Mouse (Mus musculus) midbrain, postnatal 0 days (tissue): ENCODE results near the gene Ryr3. TPM values are rescaled to one million over a fixed set of nuclear protein-coding genes. Genes with fewer than 3 reads are reported as not detected.

ENCODE experiments used
- ATAC-seq: fragments of 200-750 bp; cut with Nextera tagmentation; 2 replicates; pipeline ENCODE4 v1.8.0; 2017; ENCODE audit warnings: moderate number of reproducible peaks, mild to moderate bottlenecking, moderate TSS enrichment, moderate library complexity; ENCODE audit not compliant: low FRiP score
- DNase-seq: peaks from one replicate; pipeline ENCODE4 v3.0.0-alpha.2; 2015; ENCODE audit warnings: low spot score
- H3K27ac ChIP-seq: fragments of 300-500 bp; sonication (generic); 2 replicates; pipeline ENCODE4 v1.5.1; 2014; ENCODE audit warnings: low read depth, mild to moderate bottlenecking, low read length, mixed read lengths
- H3K27me3 ChIP-seq: fragments of 300-500 bp; sonication (generic); 2 replicates; pipeline ENCODE4 v1.6.1; 2014; ENCODE audit warnings: low read length, control low read depth, mixed read lengths; ENCODE audit not compliant: insufficient read depth
- H3K36me3 ChIP-seq: fragments of 300-500 bp; sonication (generic); 2 replicates; pipeline ENCODE4 v1.6.1; 2014; ENCODE audit warnings: low read length, control low read depth, mixed read lengths; ENCODE audit not compliant: insufficient read depth
- H3K4me1 ChIP-seq: fragments of 300-500 bp; sonication (generic); 2 replicates; pipeline ENCODE4 v1.6.1; 2014; ENCODE audit warnings: mild to moderate bottlenecking, control low read depth, antibody characterized with exemption, low read length, mixed read lengths; ENCODE audit not compliant: insufficient read depth
- H3K4me2 ChIP-seq: fragments of 300-500 bp; sonication (generic); 2 replicates; pipeline ENCODE4 v1.6.1; 2014; ENCODE audit warnings: low read depth, mild to moderate bottlenecking, low read length, mixed read lengths; ENCODE audit not compliant: poor library complexity, severe bottlenecking
- H3K4me3 ChIP-seq: fragments of 300-500 bp; sonication (generic); 2 replicates; pipeline ENCODE4 v1.5.1; 2014; ENCODE audit warnings: low read depth, mild to moderate bottlenecking, low read length, moderate library complexity
- H3K9ac ChIP-seq: fragments of 300-500 bp; sonication (generic); replicated peaks from 2 replicates; pipeline ENCODE4 v1.6.1; 2014; ENCODE audit warnings: mild to moderate bottlenecking, low read length, moderate library complexity, mixed read lengths; ENCODE audit not compliant: poor library complexity, severe bottlenecking
- H3K9me3 ChIP-seq: fragments of 300-500 bp; sonication (generic); 2 replicates; pipeline ENCODE4 v1.6.1; 2016; ENCODE audit warnings: low read length, control low read depth
- CTCF ChIP-seq: IDR thresholded peaks from 2 replicates; pipeline ENCODE4 v1.5.1; 2016; ENCODE audit warnings: antibody characterized with exemption, mild to moderate bottlenecking
- WGBS: fragments of 180-500 bp; shearing (Covaris S2); extraction: QIAGEN DNeasy Blood & Tissue Kit; methylation state at CpG from one replicate; pipeline ENCODE4 v1.1.7; 2014; 5-methylcytosine and 5-hydroxymethylcytosine counted together
- polyA plus RNA-seq: library from polyadenylated mRNA; unstranded; fragments of >200 nt; fragmentation: Nextera tagmentation; extraction: Ambion mirVana; gene quantifications from 2 replicates; pipeline ENCODE4 v1.2.1, GENCODE M21; 2015
- total RNA-seq: library from RNA; depleted of rRNA; stranded (reverse); fragments of >200 nt; gene quantifications from 2 replicates; pipeline ENCODE4 v1.2.3, GENCODE M21; 2014

Gene Ryr3
- total and polyA plus RNA-seq, 2 experiments from 2014 or later = 5.9 to 15.3 TPM

DNA sequence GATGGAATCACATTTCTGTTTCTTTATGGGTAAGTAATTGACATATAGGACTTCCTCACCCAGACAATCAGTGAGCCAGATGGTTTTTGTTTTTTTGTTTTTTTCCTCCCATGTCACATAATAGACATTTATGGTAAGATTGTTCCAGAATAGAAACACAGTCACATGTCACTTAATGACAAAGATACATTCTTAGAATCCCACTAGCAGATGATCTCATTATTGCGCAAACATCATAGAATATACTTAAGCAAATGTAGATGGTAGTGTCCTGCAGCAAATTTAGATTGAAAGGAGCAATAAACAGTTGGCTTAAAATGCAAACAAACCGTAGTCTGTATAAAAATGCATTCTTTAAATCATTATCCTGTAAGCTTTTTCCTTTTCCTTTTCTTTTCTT, 161.3 kb downstream of the Ryr3 start:
- H3K27ac ChIP-seq = no peak overlapping the region

DNA sequence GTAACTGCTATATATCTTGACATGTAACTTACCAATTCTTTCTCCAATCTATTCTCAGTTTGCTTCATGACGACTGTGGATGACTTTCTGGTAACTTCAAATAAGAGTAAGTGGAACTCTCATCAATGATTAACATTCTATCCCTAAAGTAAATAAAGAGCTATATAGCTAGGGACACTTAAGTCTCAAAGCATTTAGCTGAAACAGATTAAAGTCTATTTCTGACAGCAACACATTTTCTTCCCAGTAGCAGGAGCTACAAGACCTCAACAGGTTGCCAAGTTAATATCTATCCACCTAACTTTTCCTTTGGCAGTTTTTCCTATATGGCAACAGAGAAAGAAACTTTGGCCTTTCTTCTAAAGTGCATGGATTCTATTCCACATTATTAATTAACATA, 167.1 kb downstream of the Ryr3 start:
- H3K4me1 ChIP-seq = no peaks in the 10 kb centered on the region
- no peak overlapping the region for H3K9ac ChIP-seq
- ATAC-seq (no peak), DNase-seq (no peak)
- H3K36me3 ChIP-seq = no peaks in the 10 kb centered on the region
- WGBS = 74% methylated on average over 1 of the region's 1 CpGs
- no peak for TF ChIP-seq CTCF
- H3K27ac ChIP-seq = no peak overlapping the region
- H3K27me3 ChIP-seq = no peaks in the 10 kb centered on the region
- no peak overlapping the region for H3K4me3 ChIP-seq
- no peaks in the 10 kb centered on the region for H3K9me3 ChIP-seq
- H3K4me2 ChIP-seq = no peak overlapping the region

More for the DNA sequence above, 161.3 kb downstream of the Ryr3 start:
- TF ChIP-seq CTCF = no peak
- WGBS = 92% methylated on average over 2 of the region's 2 CpGs
- H3K27me3 ChIP-seq = no peaks in the 10 kb centered on the region
- no peaks in the 10 kb centered on the region for H3K4me1 ChIP-seq
- no peaks in the 10 kb centered on the region for H3K9me3 ChIP-seq
- DNase-seq (no peak), ATAC-seq (no peak)
- no peaks in the 10 kb centered on the region for H3K36me3 ChIP-seq
- H3K9ac ChIP-seq = no peak overlapping the region
- H3K4me2 ChIP-seq = no peak overlapping the region
- no peak overlapping the region for H3K4me3 ChIP-seq

- H3K4me1 ChIP-seq = no peaks in the 10 kb centered on the region
- 91% methylated on average over 2 of the region's 2 CpGs for WGBS
- H3K9me3 ChIP-seq = no peaks in the 10 kb centered on the region
Measured at GRCm38 (mm10) chr2:113036550-113036949, 180.3 kb downstream of the Ryr3 start.

GRCm38 (mm10) chr2:113030689-113031088, 186.2 kb downstream of the Ryr3 start:
- Histone ChIP-seq H3K4me3 (no peak overlapping the region), H3K4me2 (no peak overlapping the region), H3K36me3 (no peaks in the 10 kb centered on the region), H3K9ac (no peak overlapping the region), H3K27me3 (no peaks in the 10 kb centered on the region), H3K27ac (no peak overlapping the region), H3K9me3 (no peaks in the 10 kb centered on the region), H3K4me1 (no peaks in the 10 kb centered on the region)
- WGBS = 92% methylated on average over 5 of the region's 5 CpGs
- no peak for TF ChIP-seq CTCF
- ATAC-seq (no peak), DNase-seq (no peak)

More at GRCm38 (mm10) chr2:113036550-113036949, 180.3 kb downstream of the Ryr3 start:
- Histone ChIP-seq H3K27ac (no peak overlapping the region), H3K4me3 (no peak overlapping the region), H3K9ac (no peak overlapping the region), H3K27me3 (no peaks in the 10 kb centered on the region), H3K36me3 (no peaks in the 10 kb centered on the region), H3K4me2 (no peak overlapping the region)
- TF ChIP-seq CTCF = no peak
- DNase-seq (no peak), ATAC-seq (no peak)

- H3K36me3 ChIP-seq = no peaks in the 10 kb centered on the region
- 56% methylated on average over 7 of the region's 7 CpGs for WGBS
- DNase-seq = no peak
- TF ChIP-seq CTCF = no peak
- H3K9me3 ChIP-seq = no peaks in the 10 kb centered on the region
- no peaks in the 10 kb centered on the region for H3K27me3 ChIP-seq
- H3K4me1 ChIP-seq = no peaks in the 10 kb centered on the region
- no peak overlapping the region for H3K4me3 ChIP-seq
- no peak overlapping the region for H3K9ac ChIP-seq
- no peak overlapping the region for H3K4me2 ChIP-seq
- H3K27ac ChIP-seq = no peak overlapping the region
- no peak for ATAC-seq
Measured at GRCm38 (mm10) chr2:113019896-113020295, 197.0 kb downstream of the Ryr3 start.

DNA sequence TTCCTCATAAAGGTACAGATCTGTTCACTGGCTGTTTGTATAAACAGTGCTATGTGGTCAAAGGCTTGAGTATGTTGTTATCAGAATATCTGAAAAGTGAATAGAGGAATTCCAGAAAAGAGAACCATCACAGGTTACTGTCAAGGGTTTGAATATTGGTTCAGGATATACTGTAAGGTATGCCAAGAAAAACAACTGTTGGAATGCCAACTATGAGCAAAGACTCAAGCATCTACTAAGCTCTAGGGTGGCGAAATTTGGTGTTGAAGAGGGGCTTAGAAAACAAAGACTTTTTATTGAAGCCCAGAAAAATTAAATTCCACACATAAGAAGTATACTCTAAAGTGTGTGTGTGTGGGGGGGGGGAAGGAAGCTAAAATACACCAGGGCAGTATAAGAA, 198.6 kb downstream of the Ryr3 start:
- DNase-seq (no peak), ATAC-seq (no peak)
- Histone ChIP-seq H3K4me1 (no peaks in the 10 kb centered on the region), H3K27me3 (no peaks in the 10 kb centered on the region), H3K4me3 (no peak overlapping the region), H3K27ac (no peak overlapping the region), H3K9ac (no peak overlapping the region), H3K9me3 (no peaks in the 10 kb centered on the region), H3K4me2 (no peak overlapping the region), H3K36me3 (no peaks in the 10 kb centered on the region)
- WGBS = 86% methylated on average over 1 of the region's 1 CpGs
- no peak for TF ChIP-seq CTCF
